Mouse (Mus musculus): ENCODE measurements at regions not wholly inside any gene's neighbourhood (a gene's known extent, or its start where the extent isn't known, plus 50 kb on each side); places are given as distances from the start of the nearest gene placed in this dataset.

GRCm38 (mm10) chr11:31531416-31531815 is 140.3 kb downstream of the Bod1 start:
- no peak for DNase-seq

DNA sequence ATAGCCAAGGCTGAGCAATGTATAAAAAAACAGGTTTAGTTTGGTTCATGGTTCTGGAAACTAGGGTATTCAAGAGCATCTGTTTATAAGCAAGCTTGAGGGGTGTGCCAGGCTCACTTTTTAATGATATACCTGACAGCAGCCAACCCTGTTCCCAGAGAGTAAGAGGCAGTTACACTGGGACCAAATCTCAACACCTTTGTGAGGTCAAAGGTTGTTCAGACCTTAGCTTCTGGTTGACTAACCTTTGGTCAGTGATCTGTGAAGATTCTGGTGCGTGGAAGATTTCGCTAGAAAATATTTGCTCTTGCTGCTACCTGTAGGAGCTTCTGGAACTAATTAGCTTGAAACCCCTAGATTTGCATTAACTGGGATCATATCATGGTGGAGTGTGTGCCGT is 140.8 kb downstream of the Bod1 start:
- no peak for DNase-seq

GRCm38 (mm10) chr11:31529686-31530085 is 142.0 kb downstream of the Bod1 start:
- DNase-seq, result no peak

DNA sequence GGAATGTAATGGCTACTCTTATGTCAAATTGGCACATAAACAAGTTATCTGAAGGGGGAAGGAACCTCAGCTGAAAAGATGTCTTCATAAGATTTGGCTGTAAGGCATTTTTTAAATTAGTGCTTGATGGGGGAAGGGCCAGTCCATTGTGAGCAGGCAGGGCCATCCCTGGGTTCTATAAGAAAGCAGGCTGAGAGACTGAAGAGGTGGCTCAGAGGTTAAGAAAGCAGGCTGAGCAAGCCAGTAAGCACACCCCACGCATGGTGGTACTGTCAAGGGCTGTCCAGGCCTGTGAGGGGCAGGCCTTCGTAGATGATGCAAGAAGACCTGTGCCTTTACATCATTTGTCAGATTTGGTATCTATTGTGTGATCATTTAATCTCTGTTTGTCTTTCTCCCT is 147.0 kb downstream of the Bod1 start:
- no peak for DNase-seq

GRCm38 (mm10) chr11:31524065-31524618 is 147.5 kb downstream of the Bod1 start:
- no peak for DNase-seq

GRCm38 (mm10) chr11:31522127-31522526 is 149.6 kb downstream of the Bod1 start:
- no peak for DNase-seq

DNA sequence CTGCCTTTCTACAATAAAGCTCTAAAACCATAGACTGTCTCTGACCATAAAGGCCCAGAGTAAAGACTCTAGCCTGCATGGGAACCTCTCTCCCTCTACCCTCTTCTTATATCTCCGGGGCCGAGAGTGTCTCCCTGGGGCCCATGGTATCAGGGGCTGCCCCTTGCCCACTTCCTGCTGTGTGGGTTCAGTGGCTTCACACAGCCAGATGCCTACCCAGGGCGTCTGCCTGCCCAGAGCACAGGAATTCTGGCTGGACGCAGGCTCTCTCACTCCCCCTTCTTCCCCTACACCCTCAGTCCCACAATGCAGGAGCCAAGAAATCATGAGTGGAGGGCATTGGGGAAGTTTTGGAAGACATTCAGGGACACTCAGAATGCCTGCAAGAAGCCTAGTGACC is 150.8 kb downstream of the Bod1 start:
- no peak for DNase-seq

DNA sequence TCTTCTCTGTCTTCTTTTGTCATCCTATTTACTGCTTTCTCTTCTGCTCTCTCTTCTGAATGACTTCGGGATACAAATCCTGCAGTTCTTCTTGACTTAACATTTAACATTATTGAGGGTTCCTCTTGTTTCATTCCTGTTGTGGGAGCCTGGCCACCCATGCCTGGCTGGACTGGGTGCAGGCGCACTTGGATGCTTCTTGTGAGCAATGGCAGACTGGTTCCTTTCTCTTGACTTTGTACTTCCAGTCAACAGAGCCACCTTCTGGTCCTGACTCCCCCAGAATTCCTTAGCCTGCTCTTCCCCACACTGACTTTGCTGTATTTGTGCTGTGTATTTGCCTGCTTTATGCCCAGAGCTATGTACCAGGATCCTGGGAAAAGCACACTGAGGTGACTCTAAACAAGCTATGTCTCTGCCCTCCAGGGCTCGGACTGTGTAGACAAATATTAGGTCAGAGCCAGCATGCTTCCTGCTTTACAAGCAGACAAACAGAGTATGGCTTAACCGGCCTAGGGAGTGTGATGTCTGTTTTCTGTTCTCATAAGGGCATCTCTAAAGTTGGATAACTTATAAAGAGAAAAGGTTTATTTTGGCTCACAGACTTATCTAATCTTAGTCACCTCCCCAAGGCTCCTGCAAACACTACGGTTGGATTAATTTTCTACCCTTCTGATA is 133.5 kb upstream of the Stc2 start:
- DNase-seq, result no peak

GRCm38 (mm10) chr11:31485429-31485828 is 115.6 kb upstream of the Stc2 start:
- DNase-seq, result no peak

DNA sequence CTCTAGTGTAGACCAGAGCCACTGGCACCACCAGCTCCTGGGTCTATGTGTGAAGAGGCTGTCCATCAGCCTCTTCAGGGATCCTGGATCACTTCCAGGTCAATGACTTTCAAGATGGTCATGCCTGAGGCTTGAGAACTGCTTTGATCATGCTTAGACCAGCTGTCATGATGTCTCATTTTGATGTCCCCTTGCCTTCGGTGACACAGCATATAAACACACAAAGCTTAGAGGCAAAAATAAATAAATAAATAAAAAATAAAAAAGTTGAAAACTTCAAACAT is 111.1 kb upstream of the Stc2 start:
- DNase-seq, result no peak

DNA sequence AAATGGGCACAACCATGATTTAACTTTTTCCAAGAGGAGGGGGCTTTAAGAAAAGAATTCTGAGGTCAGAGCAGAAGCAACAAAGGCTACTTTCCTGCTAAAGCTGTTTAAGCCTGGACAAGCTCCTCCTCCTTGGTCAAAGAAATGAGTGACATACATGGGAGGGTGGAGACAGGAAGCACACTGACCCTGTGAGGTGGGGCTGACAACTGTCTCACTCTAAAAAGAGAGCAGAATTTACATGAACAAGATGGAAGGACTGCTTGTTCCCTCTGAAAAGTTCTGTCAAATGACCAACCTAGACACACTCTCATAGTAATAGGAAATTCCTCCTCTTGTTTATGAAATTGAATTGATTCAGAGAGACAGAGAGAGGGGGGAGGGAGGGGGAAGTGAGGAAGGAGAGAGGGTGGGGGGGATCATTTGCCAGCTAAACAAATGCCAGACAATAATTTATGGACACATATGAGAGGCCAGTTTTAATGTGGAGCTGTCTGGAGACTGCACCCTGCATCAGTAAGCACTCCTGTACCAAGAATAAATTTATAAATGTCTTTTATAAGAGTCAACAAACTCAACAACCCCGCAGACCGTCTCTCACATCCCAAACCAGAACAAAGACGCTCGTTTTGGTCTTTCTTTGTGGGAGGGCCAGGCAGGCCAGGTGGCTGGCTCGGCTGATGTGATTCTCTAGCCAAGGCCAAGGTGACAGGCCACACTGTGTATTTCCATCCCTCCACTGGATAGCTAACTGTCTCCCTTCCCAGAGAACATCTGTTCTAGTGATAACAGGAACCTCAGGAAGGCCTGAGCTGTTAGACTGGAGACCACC is 110.6 kb upstream of the Stc2 start:
- no peak for DNase-seq

- no peak for DNase-seq
Observed at GRCm38 (mm10) chr11:31477763-31478162, 107.9 kb upstream of the Stc2 start.

DNA sequence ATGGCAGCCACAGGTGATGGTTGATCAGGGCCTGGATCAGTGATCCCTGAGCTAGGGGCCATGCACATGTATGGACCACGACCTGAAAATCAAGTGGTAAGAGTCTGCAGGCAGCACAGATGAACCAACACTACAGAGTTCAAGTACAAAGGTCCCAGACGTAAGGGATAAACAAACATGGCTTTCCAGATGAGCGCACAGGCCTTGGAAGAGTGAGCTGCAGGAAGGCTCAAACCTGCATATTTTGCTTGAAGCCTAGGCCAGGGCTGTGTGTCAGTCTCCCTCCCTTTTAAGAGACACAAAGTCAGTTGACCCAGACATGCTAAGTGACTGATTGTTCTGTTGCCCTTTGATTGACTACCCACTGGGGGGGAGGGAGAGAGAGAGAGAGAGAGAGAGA is 107.2 kb upstream of the Stc2 start:
- no peak for DNase-seq

- DNase-seq, result no peak
Observed at GRCm38 (mm10) chr11:31473017-31473416, 103.1 kb upstream of the Stc2 start.

GRCm38 (mm10) chr11:31470681-31471414 is 101.0 kb upstream of the Stc2 start:
- DNase-seq, result no peak

DNA sequence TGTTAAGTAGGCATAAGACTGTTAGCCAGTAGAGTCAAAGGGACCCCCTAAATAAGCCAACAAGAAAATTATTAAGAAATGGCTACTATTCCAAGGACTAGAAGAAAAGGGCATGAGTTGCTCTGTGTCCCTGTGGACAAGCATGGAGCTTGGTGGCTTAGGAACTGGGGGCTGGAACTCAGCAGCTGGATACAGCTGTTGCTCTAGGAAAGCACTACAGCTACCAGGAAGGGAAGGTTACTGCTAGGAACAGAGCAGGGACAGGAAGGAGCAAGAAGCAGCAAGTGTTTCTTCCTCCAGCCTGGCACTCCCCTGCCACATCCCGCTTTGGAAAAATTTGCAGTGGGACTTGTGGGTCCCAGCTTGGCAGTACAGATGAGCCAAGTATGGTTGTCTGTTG is 95.0 kb upstream of the Stc2 start:
- DNase-seq, result no peak

DNA sequence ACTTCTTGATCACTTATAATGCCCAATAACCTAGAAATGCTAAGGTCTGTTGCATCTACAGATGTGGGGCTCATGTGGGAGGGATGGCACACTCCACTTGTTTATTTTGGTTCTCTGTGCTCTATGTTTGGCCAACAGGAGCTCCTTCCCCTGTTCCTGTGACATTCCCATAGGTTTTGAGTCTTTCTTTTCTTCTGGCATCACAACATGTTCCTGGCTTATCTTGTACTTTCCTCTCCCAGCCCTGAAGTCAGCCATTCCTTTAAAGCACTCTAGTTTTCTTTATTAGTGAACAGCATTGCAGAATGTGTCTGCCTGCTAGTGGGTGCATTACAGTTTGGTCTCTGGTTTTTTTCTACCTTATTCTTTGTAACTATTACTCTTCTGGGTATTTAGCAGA is 92.6 kb upstream of the Stc2 start:
- no peak for DNase-seq

DNA sequence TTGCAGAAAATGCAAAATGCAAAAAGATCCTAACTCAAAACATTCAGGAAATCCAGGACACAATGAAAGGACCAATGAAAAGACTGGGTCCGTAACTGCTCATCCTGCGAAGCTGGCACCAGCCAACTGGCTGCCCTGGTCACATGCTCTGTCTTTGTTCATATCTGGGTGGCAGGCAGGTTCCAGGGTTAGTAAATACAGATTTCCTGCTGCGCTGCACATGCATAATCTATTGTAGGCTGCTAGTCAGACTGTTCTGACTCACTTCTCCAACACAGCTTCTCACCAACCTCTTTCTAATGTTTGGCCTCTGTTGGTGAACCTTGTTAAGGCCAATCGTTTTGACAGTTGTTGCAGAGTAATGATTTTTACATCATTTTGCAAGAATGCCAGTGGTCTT is 92.0 kb upstream of the Stc2 start:
- no peak for DNase-seq

- DNase-seq, result no peak
Observed at GRCm38 (mm10) chr11:31461348-31461747, 91.5 kb upstream of the Stc2 start.

GRCm38 (mm10) chr11:31427374-31427773 is 57.5 kb upstream of the Stc2 start:
- DNase-seq, result no peak

Data from layer of hippocampus, postnatal 36 days (tissue).